Mouse (Mus musculus): ENCODE results near the gene Steap3. TPM values are rescaled to one million over a fixed set of nuclear protein-coding genes. Genes with fewer than 3 reads are reported as not detected.

Gene Steap3
- polyA plus RNA-seq, 1 experiment from 2014 or later = 8.2 TPM

Other genes starting within 250 kb of the Steap3 start
- 19.4 and 24.8 TPM in 2 replicates for gene Tmem37, start 198.6 kb downstream of the Steap3 start, polyA plus RNA-seq (2015; fragmentation: Nextera tagmentation; extraction: Ambion mirVana)
- 893 and 962 TPM in 2 replicates for gene Dbi, start 151.6 kb downstream of the Steap3 start, polyA plus RNA-seq (2015; fragmentation: Nextera tagmentation; extraction: Ambion mirVana)
- 11.9 and 13.2 TPM in 2 replicates for gene 3110009E18Rik, start 151.5 kb downstream of the Steap3 start, polyA plus RNA-seq (2015; fragmentation: Nextera tagmentation; extraction: Ambion mirVana)
- not detected in 2 replicates for gene C1ql2, start 67.9 kb upstream of the Steap3 start, polyA plus RNA-seq (2015; fragmentation: Nextera tagmentation; extraction: Ambion mirVana)
- 1.3 and 1.6 TPM in 2 replicates for gene Marco, start 232.3 kb upstream of the Steap3 start, polyA plus RNA-seq (2015; fragmentation: Nextera tagmentation; extraction: Ambion mirVana)

Measured in stomach, embryonic 16.5 days (tissue).